Mouse (Mus musculus): ENCODE results near the gene Il5ra.

Il5ra gene

GRCm38 (mm10) chr6:106748887-106749388 is at the start of gene Il5ra:
Gene Il5ra, minus strand, starts transcription at chr6:106749037.
- no peak for DNase-seq

- DNase-seq = no peak
Observed at GRCm38 (mm10) chr6:106794094-106794814, 45.4 kb upstream of the Il5ra start.

- no peak for DNase-seq
Observed at GRCm38 (mm10) chr6:106793621-106794020, 44.8 kb upstream of the Il5ra start.

GRCm38 (mm10) chr6:106793088-106793487 is 44.3 kb upstream of the Il5ra start:
- no peak for DNase-seq

GRCm38 (mm10) chr6:106792486-106792885 is 43.6 kb upstream of the Il5ra start:
- no peak for DNase-seq

GRCm38 (mm10) chr6:106791429-106791828 is 42.6 kb upstream of the Il5ra start:
- DNase-seq = no peak

- no peak for DNase-seq
Observed at GRCm38 (mm10) chr6:106787138-106787537, 38.3 kb upstream of the Il5ra start.

GRCm38 (mm10) chr6:106770046-106770445 is 21.2 kb upstream of the Il5ra start:
- no peak for DNase-seq

GRCm38 (mm10) chr6:106769290-106769866 is 20.5 kb upstream of the Il5ra start:
- peak in 1 of 2 experiments; percentile 13 for DNase-seq

- DNase-seq = peak; percentile 99 to 100
Observed at GRCm38 (mm10) chr6:106768640-106769289, 19.9 kb upstream of the Il5ra start, which contains the start of gene Trnt1. Gene Trnt1, plus strand, starts transcription at chr6:106769120.

- no peak for DNase-seq
Observed at GRCm38 (mm10) chr6:106766774-106767173, 17.9 kb upstream of the Il5ra start.

- no peak for DNase-seq
Observed at GRCm38 (mm10) chr6:106765892-106766291, 17.1 kb upstream of the Il5ra start.

- no peak for DNase-seq
Observed at GRCm38 (mm10) chr6:106761486-106761885, 12.6 kb upstream of the Il5ra start.

GRCm38 (mm10) chr6:106760473-106761218 is 11.8 kb upstream of the Il5ra start:
- DNase-seq = no peak

GRCm38 (mm10) chr6:106758299-106758698 is 9.5 kb upstream of the Il5ra start:
- no peak for DNase-seq

- DNase-seq = no peak
Observed at GRCm38 (mm10) chr6:106750291-106750690, 1.5 kb upstream of the Il5ra start.

- no peak for DNase-seq
Observed at GRCm38 (mm10) chr6:106747804-106748203, 1.0 kb downstream of the Il5ra start.

GRCm38 (mm10) chr6:106747251-106747650 is 1.6 kb downstream of the Il5ra start:
- no peak for DNase-seq

- no peak for DNase-seq
Observed at GRCm38 (mm10) chr6:106745673-106746394, 3.0 kb downstream of the Il5ra start.

- no peak for DNase-seq
Observed at GRCm38 (mm10) chr6:106743556-106744233, 5.1 kb downstream of the Il5ra start.

- no peak for DNase-seq
Observed at GRCm38 (mm10) chr6:106740244-106740825, 8.5 kb downstream of the Il5ra start.
